Mouse (Mus musculus) testis, adult 2 months (tissue): ENCODE measurements around the gene Ulk3. TPM values are rescaled to one million over a fixed set of nuclear protein-coding genes. Genes with fewer than 3 reads are reported as not detected.

ENCODE experiments used
- H3K27ac ChIP-seq: fragments of 200-500 bp; 2 replicates; pipeline ENCODE4 v1.5.1; 2012; ENCODE audit warnings: low read depth, low read length; ENCODE audit not compliant: control insufficient read depth, insufficient read depth
- H3K27me3 ChIP-seq: fragments of 200-500 bp; 2 replicates; pipeline ENCODE4 v1.6.1; 2012; ENCODE audit warnings: mild to moderate bottlenecking, low read length, moderate library complexity; ENCODE audit not compliant: control insufficient read depth, insufficient read depth
- H3K36me3 ChIP-seq: fragments of 200-500 bp; 2 replicates; pipeline ENCODE4 v1.6.1; 2012; ENCODE audit warnings: mild to moderate bottlenecking, low read length; ENCODE audit not compliant: control insufficient read depth, insufficient read depth
- H3K4me1 ChIP-seq: fragments of 200-500 bp; 2 replicates; pipeline ENCODE4 v1.6.1; 2012; ENCODE audit warnings: low read length; ENCODE audit not compliant: control insufficient read depth, insufficient read depth
- H3K4me3 ChIP-seq: fragments of 200-500 bp; 2 replicates; pipeline ENCODE4 v1.5.1; 2012; ENCODE audit warnings: low read depth, mild to moderate bottlenecking, low read length, moderate library complexity, mixed read lengths; ENCODE audit not compliant: control insufficient read depth
- CTCF ChIP-seq: fragments of 200-500 bp; IDR thresholded peaks from 2 replicates; pipeline ENCODE4 v1.5.1; 2012; ENCODE audit warnings: low read depth, mild to moderate bottlenecking, inconsistent platforms, low read length, moderate library complexity; ENCODE audit not compliant: control insufficient read depth, insufficient read depth, insufficient replicate concordance
- POLR2A ChIP-seq: fragments of 200-500 bp; IDR thresholded peaks from 2 replicates; pipeline ENCODE4 v1.6.1; 2012; ENCODE audit warnings: low read depth, mild to moderate bottlenecking, inconsistent platforms, low read length, moderate library complexity; ENCODE audit not compliant: control insufficient read depth
- polyA plus RNA-seq: library from polyadenylated mRNA; depleted of rRNA; stranded (reverse); fragments of >200 nt; gene quantifications from 2 replicates; pipeline ENCODE4 v1.2.3, GENCODE M21; 2012

Gene Ulk3
- polyA plus RNA-seq, 1 experiment: 9.5 TPM

GRCm38 (mm10) chr9:57629118-57629874 is 40.0 kb downstream of the Ulk3 start:
- no peak overlapping the region for H3K4me3 ChIP-seq
- TF ChIP-seq POLR2A (no peak), CTCF (peak; percentile 99)
- H3K27ac ChIP-seq: no peak overlapping the region
- no peaks in the 10 kb centered on the region; the same call in 1 of the 2 replicates for H3K4me1 ChIP-seq
- H3K27me3 ChIP-seq: no peaks in the 10 kb centered on the region
- H3K36me3 ChIP-seq: no peaks in the 10 kb centered on the region

GRCm38 (mm10) chr9:57633481-57634024 is 44.3 kb downstream of the Ulk3 start:
- no peak overlapping the region for H3K27ac ChIP-seq
- H3K27me3 ChIP-seq: no peaks in the 10 kb centered on the region
- no peaks in the 10 kb centered on the region for H3K36me3 ChIP-seq
- H3K4me1 ChIP-seq: peaks cover under 1% of the 10 kb centered on the region
- H3K4me3 ChIP-seq: no peak overlapping the region
- TF ChIP-seq POLR2A: no peak
- TF ChIP-seq CTCF: no peak

- H3K36me3 ChIP-seq: no peaks in the 10 kb centered on the region
- H3K27me3 ChIP-seq: no peaks in the 10 kb centered on the region
- H3K27ac ChIP-seq: no peak overlapping the region
- TF ChIP-seq CTCF (no peak), POLR2A (no peak)
- H3K4me1 ChIP-seq: peaks cover 4% of the 10 kb centered on the region
- no peak overlapping the region for H3K4me3 ChIP-seq
These were observed 48.0 kb downstream of the Ulk3 start for GRCm38 (mm10) chr9:57637272-57637671.

- peaks cover 4% of the 10 kb centered on the region for H3K4me1 ChIP-seq
- H3K4me3 ChIP-seq: no peak overlapping the region
- H3K27me3 ChIP-seq: no peaks in the 10 kb centered on the region
- TF ChIP-seq POLR2A (no peak), CTCF (no peak)
- H3K36me3 ChIP-seq: no peaks in the 10 kb centered on the region
- H3K27ac ChIP-seq: 0 out of 2 replicates have a peak overlapping the region, but pooled peaks have one; percentile 30
These were observed 48.6 kb downstream of the Ulk3 start for GRCm38 (mm10) chr9:57637741-57638322.

- Histone ChIP-seq H3K27me3 (no peaks in the 10 kb centered on the region), H3K36me3 (no peaks in the 10 kb centered on the region), H3K4me1 (peaks cover 6% of the 10 kb centered on the region), H3K4me3 (no peak overlapping the region), H3K27ac (no peak overlapping the region)
- no peak for TF ChIP-seq POLR2A
- no peak for TF ChIP-seq CTCF
These were observed 49.6 kb downstream of the Ulk3 start for GRCm38 (mm10) chr9:57638651-57639459.

GRCm38 (mm10) chr9:57639661-57640328 is 50.5 kb downstream of the Ulk3 start:
- no peak overlapping the region for H3K4me3 ChIP-seq
- H3K36me3 ChIP-seq: no peaks in the 10 kb centered on the region
- no peaks in the 10 kb centered on the region for H3K27me3 ChIP-seq
- TF ChIP-seq POLR2A (no peak), CTCF (no peak)
- H3K27ac ChIP-seq: no peak overlapping the region
- peaks cover 13% of the 10 kb centered on the region for H3K4me1 ChIP-seq
